Mouse (Mus musculus) testis, adult 2 months (tissue): ENCODE measurements around the gene Gdi2. TPM values are rescaled to one million over a fixed set of nuclear protein-coding genes. Genes with fewer than 3 reads are reported as not detected.

ENCODE experiments used
- H3K27ac ChIP-seq: fragments of 200-500 bp; 2 replicates; pipeline ENCODE4 v1.5.1; 2012; ENCODE audit warnings: low read depth, low read length; ENCODE audit not compliant: control insufficient read depth, insufficient read depth
- H3K27me3 ChIP-seq: fragments of 200-500 bp; 2 replicates; pipeline ENCODE4 v1.6.1; 2012; ENCODE audit warnings: mild to moderate bottlenecking, low read length, moderate library complexity; ENCODE audit not compliant: control insufficient read depth, insufficient read depth
- H3K36me3 ChIP-seq: fragments of 200-500 bp; 2 replicates; pipeline ENCODE4 v1.6.1; 2012; ENCODE audit warnings: mild to moderate bottlenecking, low read length; ENCODE audit not compliant: control insufficient read depth, insufficient read depth
- H3K4me1 ChIP-seq: fragments of 200-500 bp; 2 replicates; pipeline ENCODE4 v1.6.1; 2012; ENCODE audit warnings: low read length; ENCODE audit not compliant: control insufficient read depth, insufficient read depth
- H3K4me3 ChIP-seq: fragments of 200-500 bp; 2 replicates; pipeline ENCODE4 v1.5.1; 2012; ENCODE audit warnings: low read depth, mild to moderate bottlenecking, low read length, moderate library complexity, mixed read lengths; ENCODE audit not compliant: control insufficient read depth
- CTCF ChIP-seq: fragments of 200-500 bp; IDR thresholded peaks from 2 replicates; pipeline ENCODE4 v1.5.1; 2012; ENCODE audit warnings: low read depth, mild to moderate bottlenecking, inconsistent platforms, low read length, moderate library complexity; ENCODE audit not compliant: control insufficient read depth, insufficient read depth, insufficient replicate concordance
- POLR2A ChIP-seq: fragments of 200-500 bp; IDR thresholded peaks from 2 replicates; pipeline ENCODE4 v1.6.1; 2012; ENCODE audit warnings: low read depth, mild to moderate bottlenecking, inconsistent platforms, low read length, moderate library complexity; ENCODE audit not compliant: control insufficient read depth
- polyA plus RNA-seq: library from polyadenylated mRNA; depleted of rRNA; stranded (reverse); fragments of >200 nt; gene quantifications from 2 replicates; pipeline ENCODE4 v1.2.3, GENCODE M21; 2012; rRNA removed

Gdi2 gene
- polyA plus RNA-seq, 1 experiment, result 214 TPM

- Histone ChIP-seq H3K4me1 (no peaks in the 10 kb centered on the region; the same call in 1 of the 2 replicates), H3K27me3 (no peaks in the 10 kb centered on the region), H3K4me3 (peak within 1 kb of the TSS; percentile 100), H3K36me3 (no peaks in the 10 kb centered on the region), H3K27ac (peak within 1 kb of the TSS; percentile 100)
- TF ChIP-seq CTCF (no peak), POLR2A (peak; percentile 84)
Measured at GRCm38 (mm10) chr13:3610795-3611438, 73.1 kb downstream of the Gdi2 start, which contains the start of gene Fam208b. Fam208b (minus strand) TSS chr13:3611108.

Other genes starting within 250 kb of the Gdi2 start
- 20.9 and 25.5 TPM in 2 replicates for gene Fam208b, start 73.0 kb downstream of the Gdi2 start, polyA plus RNA-seq
- gene Asb13, start 96.0 kb downstream of the Gdi2 start, polyA plus RNA-seq, result 0.46 and 0.93 TPM in 2 replicates